Mouse (Mus musculus) hindbrain, embryonic 16.5 days (tissue): ENCODE measurements around the gene Akr1c6. TPM values are rescaled to one million over a fixed set of nuclear protein-coding genes. Genes with fewer than 3 reads are reported as not detected.

ENCODE experiments used
- ATAC-seq: fragments of 200-750 bp; cut with Nextera tagmentation; 2 replicates; pipeline ENCODE4 v1.8.0; 2017; ENCODE audit warnings: moderate TSS enrichment, moderate library complexity
- H3K27ac ChIP-seq: fragments of 300-500 bp; sonication (generic); 2 replicates; pipeline ENCODE4 v1.5.1; 2014; ENCODE audit warnings: low read depth, mild to moderate bottlenecking, control low read depth, low read length, moderate library complexity
- H3K27me3 ChIP-seq: fragments of 300-500 bp; sonication (generic); replicated peaks from 2 replicates; pipeline ENCODE4 v1.6.1; 2014; ENCODE audit warnings: low read length; ENCODE audit not compliant: control insufficient read depth, insufficient read depth
- H3K36me3 ChIP-seq: fragments of 300-500 bp; sonication (generic); 2 replicates; pipeline ENCODE4 v1.6.1; 2014; ENCODE audit warnings: mild to moderate bottlenecking, low read length, moderate library complexity, mixed read lengths; ENCODE audit not compliant: control insufficient read depth, insufficient read depth
- H3K4me1 ChIP-seq: fragments of 300-500 bp; sonication (generic); 2 replicates; pipeline ENCODE4 v1.6.1; 2014; ENCODE audit warnings: low read depth, low read length; ENCODE audit not compliant: control insufficient read depth, insufficient read depth
- H3K4me2 ChIP-seq: fragments of 300-500 bp; sonication (generic); 2 replicates; pipeline ENCODE4 v1.6.1; 2014; ENCODE audit warnings: mild to moderate bottlenecking, low read length, control low read depth, moderate library complexity
- H3K4me3 ChIP-seq: fragments of 300-500 bp; sonication (generic); 2 replicates; pipeline ENCODE4 v1.5.1; 2014; ENCODE audit warnings: mild to moderate bottlenecking, low read length, control low read depth, moderate library complexity
- H3K9ac ChIP-seq: fragments of 300-500 bp; sonication (generic); 2 replicates; pipeline ENCODE4 v1.6.1; 2014; ENCODE audit warnings: low read depth, mild to moderate bottlenecking, control low read depth, low read length, moderate library complexity
- H3K9me3 ChIP-seq: fragments of 300-500 bp; sonication (generic); 2 replicates; pipeline ENCODE4 v1.6.1; 2014; ENCODE audit warnings: mild to moderate bottlenecking, low read length, moderate library complexity; ENCODE audit not compliant: control insufficient read depth
- WGBS: fragments of 180-500 bp; shearing (Covaris S2); extraction: QIAGEN DNeasy Blood & Tissue Kit; methylation state at CpG from one replicate; pipeline ENCODE4 v1.1.7; 2014; 5-methylcytosine and 5-hydroxymethylcytosine counted together
- polyA plus RNA-seq: library from polyadenylated mRNA; unstranded; fragments of >200 nt; fragmentation: Nextera tagmentation; extraction: Ambion mirVana; gene quantifications from 2 replicates; pipeline ENCODE4 v1.2.1, GENCODE M21; 2015

Akr1c6 gene
- polyA plus RNA-seq, 1 experiment from 2014 or later: not detected

DNA sequence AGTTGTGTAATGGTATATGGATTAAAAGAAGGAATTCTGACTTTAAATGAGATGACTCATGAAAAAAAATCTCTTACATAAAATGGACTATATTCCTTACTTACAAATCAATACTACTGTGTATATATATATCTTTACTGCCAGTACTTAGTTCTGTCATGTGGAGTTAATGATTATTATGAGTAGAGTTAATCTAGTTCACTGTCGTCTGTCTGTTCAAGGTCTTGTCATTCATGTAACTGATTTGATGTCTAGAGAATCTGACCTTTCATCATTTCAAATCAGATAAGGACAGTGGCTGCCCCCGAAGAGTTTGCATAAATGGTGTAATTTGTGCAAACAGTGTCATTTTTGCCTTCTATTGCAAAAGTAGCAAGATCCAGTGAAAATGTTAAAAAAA, 5.1 kb upstream of the Akr1c6 start:
- Histone ChIP-seq H3K4me3 (no peak overlapping the region), H3K9me3 (no peaks in the 10 kb centered on the region), H3K36me3 (no peaks in the 10 kb centered on the region), H3K27ac (no peak overlapping the region), H3K9ac (no peak overlapping the region), H3K4me1 (no peaks in the 10 kb centered on the region), H3K27me3 (no peaks in the 10 kb centered on the region), H3K4me2 (no peak overlapping the region)
- 85% methylated on average over 2 of the region's 2 CpGs for WGBS
- ATAC-seq: no peak

DNA sequence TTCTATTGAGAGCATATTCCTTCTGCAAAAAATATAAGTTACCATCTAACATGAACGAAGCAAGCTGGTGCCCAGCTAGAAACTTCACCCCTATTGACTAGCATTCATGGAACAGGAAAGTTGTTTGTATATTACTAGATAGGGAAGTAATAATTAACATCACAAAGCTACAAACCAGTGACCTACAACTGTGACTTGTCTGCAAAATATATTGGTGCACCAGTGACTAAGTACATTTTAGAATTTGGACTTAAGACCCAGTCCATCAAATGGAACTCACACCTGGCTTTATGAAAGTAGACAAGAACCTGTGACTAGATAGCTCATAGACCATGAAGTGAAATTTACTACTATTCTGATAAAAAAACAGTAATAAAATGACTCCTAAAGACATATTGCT, 3.0 kb upstream of the Akr1c6 start:
- no peaks in the 10 kb centered on the region for H3K9me3 ChIP-seq
- H3K27ac ChIP-seq: no peak overlapping the region
- H3K4me3 ChIP-seq: no peak overlapping the region
- no peaks in the 10 kb centered on the region for H3K4me1 ChIP-seq
- ATAC-seq: no peak
- H3K27me3 ChIP-seq: no peaks in the 10 kb centered on the region
- H3K9ac ChIP-seq: no peak overlapping the region
- H3K4me2 ChIP-seq: no peak overlapping the region
- no peaks in the 10 kb centered on the region for H3K36me3 ChIP-seq
- WGBS: 86% methylated on average over 1 of the region's 1 CpGs

DNA sequence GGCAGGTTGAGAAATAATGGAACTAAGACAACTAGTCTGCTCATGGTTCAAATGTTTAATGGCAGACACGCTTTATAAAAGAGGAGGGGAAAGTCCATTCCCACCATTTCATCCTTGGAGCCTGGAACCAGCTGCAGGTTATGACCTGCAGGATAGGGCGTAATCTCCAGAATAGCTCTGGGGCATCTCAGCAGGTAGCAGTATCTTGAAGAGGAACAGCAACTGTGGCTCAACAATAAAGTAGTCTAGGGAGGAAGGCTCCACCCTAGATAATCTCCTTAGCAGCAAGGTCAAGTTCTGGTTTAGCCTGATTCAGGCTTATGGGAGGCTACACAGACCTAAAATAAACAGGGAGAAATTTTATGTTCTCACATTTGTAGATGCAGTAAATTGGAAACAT, 31.5 kb downstream of the Akr1c6 start:
- Histone ChIP-seq H3K4me1 (no peaks in the 10 kb centered on the region), H3K27ac (no peak overlapping the region), H3K4me3 (no peak overlapping the region), H3K36me3 (no peaks in the 10 kb centered on the region), H3K9me3 (no peaks in the 10 kb centered on the region), H3K9ac (no peak overlapping the region), H3K27me3 (no peaks in the 10 kb centered on the region), H3K4me2 (no peak overlapping the region)
- 88% methylated on average over 2 of the region's 2 CpGs for WGBS
- no peak for ATAC-seq

DNA sequence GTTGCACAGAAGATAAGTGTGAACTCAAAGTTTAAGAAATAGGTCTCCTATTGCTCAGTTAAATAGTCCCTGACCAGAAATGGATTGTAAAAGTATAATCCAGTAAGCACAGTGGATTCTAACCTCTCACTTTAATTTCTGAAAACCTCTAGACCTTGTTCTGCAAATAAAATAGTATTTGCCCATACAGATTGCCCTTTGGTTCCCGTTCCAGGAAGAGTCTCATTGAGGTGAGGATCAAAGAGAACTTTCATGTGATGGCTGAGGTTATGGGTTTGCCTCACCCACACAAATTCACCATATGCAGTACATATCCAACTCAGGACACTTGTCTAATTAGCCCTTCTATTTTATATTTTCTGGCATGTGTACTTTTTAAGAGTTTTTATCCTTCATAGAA, 33.8 kb downstream of the Akr1c6 start:
- Histone ChIP-seq H3K4me1 (no peaks in the 10 kb centered on the region), H3K9me3 (no peaks in the 10 kb centered on the region), H3K4me3 (no peak overlapping the region), H3K27ac (no peak overlapping the region), H3K36me3 (no peaks in the 10 kb centered on the region), H3K9ac (no peak overlapping the region), H3K27me3 (no peaks in the 10 kb centered on the region), H3K4me2 (no peak overlapping the region)
- no peak for ATAC-seq
- WGBS: 84% methylated on average over 1 of the region's 1 CpGs

Other genes starting within 250 kb of the Akr1c6 start
- gene Akr1c13, start 243.2 kb upstream of the Akr1c6 start, polyA plus RNA-seq: 4.1 and 5.4 TPM in 2 replicates
- 6.3 and 8.2 TPM in 2 replicates for gene Akr1c19, start 205.6 kb upstream of the Akr1c6 start, polyA plus RNA-seq
- 0.14 and 0.33 TPM in 2 replicates for gene Akr1c12, start 154.9 kb upstream of the Akr1c6 start, polyA plus RNA-seq
- not detected in 2 replicates for gene Akr1c20, start 89.0 kb downstream of the Akr1c6 start, polyA plus RNA-seq
- gene Akr1c21, start 139.8 kb downstream of the Akr1c6 start, polyA plus RNA-seq: not detected in 2 replicates
- 45.3 and 47.9 TPM in 2 replicates for gene Akr1e1, start 174.9 kb downstream of the Akr1c6 start, polyA plus RNA-seq